In the genomic region with DNA sequence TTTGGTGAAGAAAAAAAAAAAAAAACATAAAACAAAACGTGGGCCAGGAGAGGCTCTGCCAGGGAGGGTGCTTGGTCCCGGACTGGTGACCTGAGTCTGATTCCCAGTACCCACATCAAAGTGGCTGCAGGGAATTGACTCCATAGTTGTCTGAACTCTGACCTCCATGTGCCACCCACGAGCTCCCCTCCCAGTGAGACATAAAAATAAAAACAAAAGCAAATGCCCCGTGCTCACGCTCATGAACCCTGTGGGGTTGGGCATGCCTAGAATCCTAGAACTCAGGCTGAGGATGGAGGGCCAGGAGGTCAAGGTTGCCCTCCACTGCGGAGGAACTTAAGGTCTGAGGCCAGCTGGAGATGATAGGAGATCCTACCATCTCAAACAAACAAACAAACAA, we compare ENCODE assay signal across 25 mouse cellular contexts. TPM values are rescaled to one million over a fixed set of nuclear protein-coding genes. Genes with fewer than 3 reads are reported as not detected.
A peak's percentile ranks its signal among the peaks of the same experiment; 100 is the strongest.
DNase-seq lines count a peak whose midpoint lies in the region; ATAC-seq and TF ChIP-seq lines count a peak whose summit lies in the region.
"Had no signal": no experiment of that assay in that cellular context is flagged by ENCODE, and none has a peak within 500 bp of the region (broad histone marks: within the 10 kb centered on the region; RNA-seq: fewer than 3 reads in every experiment).

No protein-coding gene starts in this region.

- H3K27me3 ChIP-seq in heart, adult 2 months (ENCODE audit: control insufficient read depth, insufficient read depth, low read length): no peaks in the 10 kb centered on the region
- no peaks in the 10 kb centered on the region for H3K27me3 ChIP-seq in liver, adult 2 months (ENCODE audit: control insufficient read depth, insufficient read depth, low read length)
- peaks cover 69% of the 10 kb centered on the region for H3K27me3 ChIP-seq in liver, embryonic 12.5 days (replicated peaks)
- H3K27me3 ChIP-seq in lung, postnatal 0 days (replicated peaks; ENCODE audit: insufficient read depth, low read length): peaks cover 9% of the 10 kb centered on the region; the same call in 1 of the 2 replicates

- no peak overlapping the region for H3K9ac ChIP-seq in heart, adult 2 months (ENCODE audit: low read depth, low read length)
- H3K9ac ChIP-seq in liver, adult 2 months (ENCODE audit: low read depth, low read length): peak overlapping the region; percentile 70
- H3K9ac ChIP-seq in liver, embryonic 12.5 days: no peak overlapping the region
- no peak overlapping the region for H3K9ac ChIP-seq in lung, postnatal 0 days (replicated peaks; ENCODE audit: low read depth)
- H3K9ac ChIP-seq: forebrain, embryonic 13.5 days; hindbrain, embryonic 15.5 days; neural tube, embryonic 15.5 days; stomach, embryonic 15.5 days had no signal

- H3K9me3 ChIP-seq in liver, embryonic 12.5 days (replicated peaks): no peaks in the 10 kb centered on the region
- H3K9me3 ChIP-seq in lung, postnatal 0 days (ENCODE audit: low read length): no peaks in the 10 kb centered on the region
- H3K9me3 ChIP-seq: forebrain, embryonic 13.5 days; heart, embryonic 10.5 days; hindbrain, embryonic 15.5 days; limb, embryonic 10.5 days; neural tube, embryonic 15.5 days; stomach, embryonic 15.5 days had no signal

- H3K4me2 ChIP-seq in liver, embryonic 12.5 days: no peak overlapping the region
- no peak overlapping the region for H3K4me2 ChIP-seq in lung, postnatal 0 days (replicated peaks; ENCODE audit: low read depth, low read length)
- H3K4me2 ChIP-seq: forebrain, embryonic 13.5 days; hindbrain, embryonic 15.5 days; midbrain, embryonic 11.5 days; neural tube, embryonic 15.5 days had no signal

- no peaks in the 10 kb centered on the region for H3K79me2 ChIP-seq in heart, adult 2 months (replicated peaks; ENCODE audit: control insufficient read depth, insufficient read depth, low read length)
- peaks cover 24% of the 10 kb centered on the region for H3K79me2 ChIP-seq in liver, adult 2 months (ENCODE audit: control insufficient read depth, insufficient read depth, low read length)

- intact Hi-C loops in heart, adult 2 months (cut with DNase I): no loop called here
- intact Hi-C loops in heart, postnatal 25 days (cut with DNase I): no loop called here
- intact Hi-C loops in left cerebral cortex, postnatal 25 days (cut with DNase I): no loop called here

- no peak for TF ChIP-seq CTCF in heart, adult 2 months (IDR thresholded peaks at IDR 0.05)
- TF ChIP-seq CTCF in liver, adult 2 months (IDR thresholded peaks at IDR 0.05; ENCODE audit: low read depth, low read length): no peak
- no peak for TF ChIP-seq CTCF in lung, postnatal 0 days (IDR thresholded peaks at IDR 0.05)

- WGBS in heart, adult 2 months: 57% methylated on average over 6 of the region's 6 CpGs
- WGBS in liver, adult 2 months: 15% methylated on average over 6 of the region's 6 CpGs
- 55% methylated on average over 6 of the region's 6 CpGs for WGBS in liver, embryonic 12.5 days (ENCODE audit: insufficient replicate concordance)
- WGBS in lung, postnatal 0 days: 67% methylated on average over 6 of the region's 6 CpGs

- ATAC-seq in liver, embryonic 12.5 days: no peak
- no peak for ATAC-seq in lung, postnatal 0 days
- ATAC-seq: forebrain, embryonic 13.5 days; Patski had no signal

- no peak for TF ChIP-seq POLR2A in heart, adult 2 months (IDR thresholded peaks at IDR 0.05; ENCODE audit: insufficient read depth, low read depth, low read length)
- no peak for TF ChIP-seq POLR2A in liver, adult 2 months (IDR thresholded peaks at IDR 0.05; ENCODE audit: extremely low read depth, insufficient read depth, low read length)

- H3K27ac ChIP-seq in heart, adult 2 months: peak overlapping the region; percentile 87
- peak overlapping the region; percentile 91 for H3K27ac ChIP-seq in liver, adult 2 months (replicated peaks; ENCODE audit: insufficient read depth, low read depth, low read length)
- H3K27ac ChIP-seq in liver, embryonic 12.5 days: no peak overlapping the region
- no peak overlapping the region for H3K27ac ChIP-seq in lung, postnatal 0 days (ENCODE audit: low read length)
- H3K27ac ChIP-seq: forebrain, embryonic 13.5 days; heart, embryonic 10.5 days; hindbrain, embryonic 15.5 days; neural tube, embryonic 15.5 days; stomach, embryonic 15.5 days had no signal

- no peaks in the 10 kb centered on the region for H3K4me1 ChIP-seq in heart, adult 2 months (ENCODE audit: control insufficient read depth, insufficient read depth, low read length)
- H3K4me1 ChIP-seq in liver, adult 2 months (ENCODE audit: control insufficient read depth, insufficient read depth, low read length): peaks cover 36% of the 10 kb centered on the region
- H3K4me1 ChIP-seq in liver, embryonic 12.5 days: peaks cover 20% of the 10 kb centered on the region
- 0 out of 2 replicates have a peak, but pooled peaks cover 4% of the 10 kb centered on the region for H3K4me1 ChIP-seq in lung, postnatal 0 days (ENCODE audit: insufficient read depth, low read depth, low read length)

- H3K4me3 ChIP-seq in heart, adult 2 months: no peak overlapping the region
- peak overlapping the region; percentile 45 for H3K4me3 ChIP-seq in liver, adult 2 months (ENCODE audit: insufficient read depth, low read depth, low read length)
- H3K4me3 ChIP-seq in liver, embryonic 12.5 days: no peak overlapping the region
- H3K4me3 ChIP-seq in lung, postnatal 0 days (ENCODE audit: low read depth, low read length): no peak overlapping the region
- H3K4me3 ChIP-seq: forebrain, embryonic 13.5 days; heart, embryonic 10.5 days; hindbrain, embryonic 15.5 days; limb, embryonic 10.5 days; neural tube, embryonic 15.5 days; stomach, embryonic 15.5 days had no signal

- DNase-seq in heart, adult 2 months: no peak
- no peak for DNase-seq in heart, postnatal 25 days (ENCODE audit: low spot score)
- peak; percentile 88 for DNase-seq in liver, adult 2 months (ENCODE audit: extremely low read depth, low read depth, low spot score)
- peak; percentile 50 to 73 for DNase-seq in kidney, postnatal 25 days
- DNase-seq in lung, postnatal 0 days (ENCODE audit: low spot score): no peak
- no peak for DNase-seq in left cerebral cortex, postnatal 25 days (ENCODE audit: low spot score in 2 of 2)
- DNase-seq: cerebellum, adult 8-10 months; lung, adult 18-20 months; lung, postnatal 14 days; right cerebral cortex, adult 18-20 months; right cerebral cortex, postnatal 4 days; thymus, adult 18-20 months; thymus, postnatal 4 days had no signal

- no peaks in the 10 kb centered on the region for H3K36me3 ChIP-seq in heart, adult 2 months (ENCODE audit: control insufficient read depth, insufficient read depth, low read length)
- peaks cover 6% of the 10 kb centered on the region for H3K36me3 ChIP-seq in liver, adult 2 months (ENCODE audit: control insufficient read depth, insufficient read depth, low read length)
- H3K36me3 ChIP-seq in liver, embryonic 12.5 days: no peaks in the 10 kb centered on the region
- no peaks in the 10 kb centered on the region for H3K36me3 ChIP-seq in lung, postnatal 0 days (ENCODE audit: insufficient read depth, low read length)
- H3K36me3 ChIP-seq: G1E; heart, embryonic 10.5 days; hindbrain, embryonic 15.5 days; limb, embryonic 10.5 days; neural tube, embryonic 15.5 days; stomach, embryonic 15.5 days had no signal

- TF ChIP-seq EP300 in heart, adult 2 months (IDR thresholded peaks at IDR 0.05; ENCODE audit: insufficient read depth, low read depth, low read length): no peak
- TF ChIP-seq EP300 in lung, postnatal 0 days (IDR thresholded peaks at IDR 0.05): no peak

RNA-seq across cellular contexts. Expression of gene Mlxipl, which starts 19.3 kb away (rescaled TPM):
- total RNA-seq in heart, adult 2 months (2021): 10 to 100 TPM; 24.2 to 25.9 TPM
- 47.1 and 49.0 TPM in 2 replicates for polyA plus RNA-seq in heart, adult 2 months (2012; rRNA removed)
- 10 to 100 TPM; 25.3 to 25.5 TPM for total RNA-seq in heart, postnatal 25 days (2021)
- 198 and 237 TPM in 2 replicates for total RNA-seq in liver, adult 2 months (2014; rRNA removed)
- polyA plus RNA-seq in liver, adult 2 months (2012; rRNA removed): 444 and 617 TPM in 2 replicates
- 11.6 and 12.2 TPM in 2 replicates for polyA plus RNA-seq in liver, embryonic 12.5 days (2016; fragmentation: Nextera tagmentation; extraction: Ambion mirVana)
- 0.70 and 0.96 TPM in 2 replicates for polyA plus RNA-seq in lung, postnatal 0 days (2015; fragmentation: Nextera tagmentation; extraction: Ambion mirVana)
- total RNA-seq in left cerebral cortex, postnatal 25 days (2021): 1 to 10 TPM; 4.6 to 5.7 TPM
- total RNA-seq: hematopoietic stem cell, adult 5-6 weeks had no signal
- polyA plus RNA-seq: G1E had no signal

RNA-seq across cellular contexts. Expression of gene Vps37d, which starts 31.0 kb away (rescaled TPM):
- total RNA-seq in heart, adult 2 months (2021): under 1 TPM; 0.52 to 0.57 TPM
- 0.61 and 0.72 TPM in 2 replicates for polyA plus RNA-seq in heart, adult 2 months (2012; rRNA removed)
- under 1 TPM; 0.53 to 0.60 TPM for total RNA-seq in heart, postnatal 25 days (2021)
- 0.13 and 0.18 TPM in 2 replicates for total RNA-seq in liver, adult 2 months (2014; rRNA removed)
- 0.60 and 0.66 TPM in 2 replicates for polyA plus RNA-seq in liver, adult 2 months (2012; rRNA removed)
- 1.2 and 1.3 TPM in 2 replicates for polyA plus RNA-seq in liver, embryonic 12.5 days (2016; fragmentation: Nextera tagmentation; extraction: Ambion mirVana)
- 4.0 and 4.4 TPM in 2 replicates for polyA plus RNA-seq in lung, postnatal 0 days (2015; fragmentation: Nextera tagmentation; extraction: Ambion mirVana)
- total RNA-seq in left cerebral cortex, postnatal 25 days (2021): 10 to 100 TPM; 25.3 to 28.7 TPM
- total RNA-seq: G1E; megakaryocyte progenitor cell, adult 5-6 weeks had no signal

RNA-seq across cellular contexts. Expression of gene Tbl2, which starts 40.4 kb away (rescaled TPM):
- total RNA-seq in heart, adult 2 months (2021): 10 to 100 TPM in 1 of 2 experiments, 1 to 10 TPM in 1; 9.9 to 10.6 TPM
- polyA plus RNA-seq in heart, adult 2 months (2012; rRNA removed): 5.8 and 8.8 TPM in 2 replicates
- total RNA-seq in heart, postnatal 25 days (2021): 10 to 100 TPM; 11.2 to 14.6 TPM
- 5.8 and 8.0 TPM in 2 replicates for total RNA-seq in liver, adult 2 months (2014; rRNA removed)
- 9.6 and 10.1 TPM in 2 replicates for polyA plus RNA-seq in liver, adult 2 months (2012; rRNA removed)
- polyA plus RNA-seq in liver, embryonic 12.5 days (2016; fragmentation: Nextera tagmentation; extraction: Ambion mirVana): 17.1 and 18.9 TPM in 2 replicates
- polyA plus RNA-seq in lung, postnatal 0 days (2015; fragmentation: Nextera tagmentation; extraction: Ambion mirVana): 8.7 and 9.5 TPM in 2 replicates
- 10 to 100 TPM; 30.1 to 30.7 TPM for total RNA-seq in left cerebral cortex, postnatal 25 days (2021)

RNA-seq across cellular contexts. Expression of gene Bud23, which starts 44.3 kb away (rescaled TPM):
- 10 to 100 TPM; 20.5 to 21.1 TPM for total RNA-seq in heart, adult 2 months (2021)
- 26.2 and 29.8 TPM in 2 replicates for polyA plus RNA-seq in heart, adult 2 months (2012; rRNA removed)
- 10 to 100 TPM; 22.3 to 22.7 TPM for total RNA-seq in heart, postnatal 25 days (2021)
- total RNA-seq in liver, adult 2 months (2014; rRNA removed): 32.7 and 38.4 TPM in 2 replicates
- 50.9 and 51.7 TPM in 2 replicates for polyA plus RNA-seq in liver, adult 2 months (2012; rRNA removed)
- 97.8 and 104 TPM in 2 replicates for polyA plus RNA-seq in liver, embryonic 12.5 days (2016; fragmentation: Nextera tagmentation; extraction: Ambion mirVana)
- 52.2 and 53.1 TPM in 2 replicates for polyA plus RNA-seq in lung, postnatal 0 days (2015; fragmentation: Nextera tagmentation; extraction: Ambion mirVana)
- 10 to 100 TPM; 49.7 to 51.0 TPM for total RNA-seq in left cerebral cortex, postnatal 25 days (2021)

RNA-seq across cellular contexts. Expression of gene Dnajc30, which starts 45.0 kb away (rescaled TPM):
- 10 to 100 TPM; 38.4 to 46.1 TPM for total RNA-seq in heart, adult 2 months (2021)
- 34.7 and 35.7 TPM in 2 replicates for polyA plus RNA-seq in heart, adult 2 months (2012; rRNA removed)
- total RNA-seq in heart, postnatal 25 days (2021): 10 to 100 TPM; 35.9 to 37.0 TPM
- total RNA-seq in liver, adult 2 months (2014; rRNA removed): 7.1 and 8.6 TPM in 2 replicates
- 39.9 and 45.7 TPM in 2 replicates for polyA plus RNA-seq in liver, adult 2 months (2012; rRNA removed)
- polyA plus RNA-seq in liver, embryonic 12.5 days (2016; fragmentation: Nextera tagmentation; extraction: Ambion mirVana): 15.9 and 19.1 TPM in 2 replicates
- 28.0 and 28.8 TPM in 2 replicates for polyA plus RNA-seq in lung, postnatal 0 days (2015; fragmentation: Nextera tagmentation; extraction: Ambion mirVana)
- 10 to 100 TPM; 38.3 to 42.4 TPM for total RNA-seq in left cerebral cortex, postnatal 25 days (2021)

Comparison
In these comparisons a context has a peak if more than half of its experiments do, and no peak if none do; other contexts are left out.
1. H3K27ac ChIP-seq: peak in heart, adult 2 months (single experiment) and liver, adult 2 months (single experiment); none in liver, embryonic 12.5 days (single experiment) and lung, postnatal 0 days (single experiment).
2. DNase-seq: peak in liver, adult 2 months (single experiment) and kidney, postnatal 25 days (2 of 2); none in heart, adult 2 months (0 of 2), heart, postnatal 25 days (single experiment), lung, postnatal 0 days (single experiment) and left cerebral cortex, postnatal 25 days (0 of 2).
3. RNA of gene Vps37d, which starts 31.0 kb away (total RNA-seq): 25.3 to 28.7 TPM in left cerebral cortex, postnatal 25 days; 0.53 to 0.60 TPM in heart, postnatal 25 days, 0.52 to 0.57 TPM in heart, adult 2 months and 0.13 to 0.18 TPM in liver, adult 2 months; every median in the first group is over 10 times any median in the second.